Mouse (Mus musculus): ENCODE data around the gene Dld. TPM values are rescaled to one million over a fixed set of nuclear protein-coding genes. Genes with fewer than 3 reads are reported as not detected.

Dld gene
- polyA plus RNA-seq, 1 experiment from 2014 or later: 138 TPM

DNA sequence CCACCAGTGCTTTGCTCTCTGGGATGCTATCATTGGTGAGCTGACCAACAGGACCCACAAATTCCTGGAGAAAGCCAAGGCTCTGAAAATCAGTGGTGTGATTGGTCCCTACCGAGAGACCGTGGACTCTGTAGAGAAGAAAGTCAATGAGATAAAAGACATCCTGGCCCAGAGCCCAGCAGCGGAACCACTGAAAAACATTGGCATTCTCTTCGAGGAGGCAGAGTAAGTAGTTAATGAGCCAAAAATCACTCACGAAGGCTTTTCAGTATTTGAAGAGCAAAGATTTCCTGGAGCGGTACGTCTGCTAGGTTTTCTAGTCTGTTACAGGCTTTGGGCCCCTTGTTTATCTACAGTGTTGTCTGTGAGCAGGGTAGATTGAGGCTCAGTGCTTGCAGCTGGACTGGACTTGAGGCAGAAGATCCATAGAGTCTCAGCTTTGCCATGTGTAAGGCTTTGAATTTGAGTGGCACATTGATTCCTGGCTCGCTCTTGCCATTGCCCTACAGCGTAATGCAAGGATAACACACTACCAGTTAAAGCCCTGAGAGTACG, 32.8 kb downstream of the Dld start:
- H3K27me3 ChIP-seq: no peaks in the 10 kb centered on the region
- H3K4me3 ChIP-seq: no peak overlapping the region
- peaks cover 14% of the 10 kb centered on the region for H3K4me1 ChIP-seq
- no peak overlapping the region for H3K27ac ChIP-seq
- H3K4me2 ChIP-seq: no peak overlapping the region
- H3K9me3 ChIP-seq: peaks cover 9% of the 10 kb centered on the region; the same call in 1 of the 2 replicates
- no peak for ATAC-seq (ENCODE audit: insufficient number of reproducible peaks, insufficient read depth, low FRiP score, low TSS enrichment, low read depth)
- no peak overlapping the region for H3K9ac ChIP-seq
- H3K36me3 ChIP-seq: peaks cover 90% of the 10 kb centered on the region
- WGBS: 79% methylated on average over 10 of the region's 10 CpGs

- Histone ChIP-seq H3K36me3 (peaks cover 90% of the 10 kb centered on the region), H3K27ac (no peak overlapping the region), H3K4me3 (no peak overlapping the region), H3K4me2 (no peak overlapping the region), H3K27me3 (no peaks in the 10 kb centered on the region), H3K9me3 (peaks cover 9% of the 10 kb centered on the region; the same call in 1 of the 2 replicates), H3K9ac (no peak overlapping the region), H3K4me1 (peaks cover 14% of the 10 kb centered on the region)
- 92% methylated on average over 7 of the region's 7 CpGs for WGBS
- no peak for ATAC-seq (ENCODE audit: insufficient number of reproducible peaks, insufficient read depth, low FRiP score, low TSS enrichment, low read depth)
These were observed 33.4 kb downstream of the Dld start for GRCm38 (mm10) chr12:31317670-31318408.

- no peak overlapping the region for H3K9ac ChIP-seq
- no peak overlapping the region for H3K4me2 ChIP-seq
- H3K36me3 ChIP-seq: peaks cover 93% of the 10 kb centered on the region
- peaks cover 6% of the 10 kb centered on the region for H3K4me1 ChIP-seq
- H3K9me3 ChIP-seq: peaks cover 9% of the 10 kb centered on the region; the same call in 1 of the 2 replicates
- no peak overlapping the region for H3K4me3 ChIP-seq
- 66% methylated on average over 6 of the region's 6 CpGs for WGBS
- no peaks in the 10 kb centered on the region for H3K27me3 ChIP-seq
- H3K27ac ChIP-seq: no peak overlapping the region
- ATAC-seq (ENCODE audit: insufficient number of reproducible peaks, insufficient read depth, low FRiP score, low TSS enrichment, low read depth): no peak
These were observed 35.3 kb downstream of the Dld start for GRCm38 (mm10) chr12:31315961-31316360.

- no peak for ATAC-seq (ENCODE audit: insufficient number of reproducible peaks, insufficient read depth, low FRiP score, low TSS enrichment, low read depth)
- Histone ChIP-seq H3K4me3 (no peak overlapping the region), H3K9me3 (peaks cover 9% of the 10 kb centered on the region; the same call in 1 of the 2 replicates), H3K36me3 (peaks cover 95% of the 10 kb centered on the region), H3K4me2 (no peak overlapping the region), H3K27ac (no peak overlapping the region), H3K27me3 (no peaks in the 10 kb centered on the region), H3K9ac (no peak overlapping the region), H3K4me1 (no peaks in the 10 kb centered on the region)
- WGBS: 97% methylated on average over 7 of the region's 7 CpGs
These were observed 36.9 kb downstream of the Dld start for GRCm38 (mm10) chr12:31314310-31314709.

DNA sequence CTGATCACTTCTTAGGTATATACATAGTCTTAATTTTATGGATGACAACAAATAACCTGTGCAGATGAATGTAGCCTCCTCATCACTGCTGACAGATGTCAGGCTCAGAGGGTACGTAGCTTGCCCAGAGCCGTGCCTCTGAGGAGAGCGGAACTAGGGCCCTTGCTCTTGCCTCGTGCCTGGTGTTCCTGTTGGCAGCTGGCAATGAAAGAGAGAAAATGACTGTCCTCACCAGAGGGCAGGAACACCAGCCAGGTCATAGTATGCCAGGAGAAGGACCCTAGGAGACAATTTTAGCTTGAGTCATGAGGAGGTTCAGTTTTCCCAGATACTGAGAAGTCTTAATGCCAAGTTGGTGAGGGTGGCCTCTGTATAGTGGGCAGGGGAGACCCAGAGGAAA, 38.1 kb downstream of the Dld start:
- no peaks in the 10 kb centered on the region for H3K27me3 ChIP-seq
- no peak overlapping the region for H3K4me3 ChIP-seq
- no peak overlapping the region for H3K9ac ChIP-seq
- 89% methylated on average over 4 of the region's 4 CpGs for WGBS
- no peak for ATAC-seq (ENCODE audit: insufficient number of reproducible peaks, insufficient read depth, low FRiP score, low TSS enrichment, low read depth)
- H3K4me1 ChIP-seq: no peaks in the 10 kb centered on the region
- H3K27ac ChIP-seq: no peak overlapping the region
- H3K4me2 ChIP-seq: no peak overlapping the region
- peaks cover 9% of the 10 kb centered on the region; the same call in 1 of the 2 replicates for H3K9me3 ChIP-seq
- H3K36me3 ChIP-seq: peaks cover 94% of the 10 kb centered on the region

- no peak overlapping the region for H3K27ac ChIP-seq
- 89% methylated on average over 5 of the region's 5 CpGs for WGBS
- no peaks in the 10 kb centered on the region for H3K4me1 ChIP-seq
- H3K9me3 ChIP-seq: peaks cover 9% of the 10 kb centered on the region; the same call in 1 of the 2 replicates
- peaks cover 94% of the 10 kb centered on the region for H3K36me3 ChIP-seq
- no peak overlapping the region for H3K4me3 ChIP-seq
- no peak overlapping the region for H3K4me2 ChIP-seq
- no peak for ATAC-seq (ENCODE audit: insufficient number of reproducible peaks, insufficient read depth, low FRiP score, low TSS enrichment, low read depth)
- no peaks in the 10 kb centered on the region for H3K27me3 ChIP-seq
- no peak overlapping the region for H3K9ac ChIP-seq
These were observed 39.0 kb downstream of the Dld start for GRCm38 (mm10) chr12:31312281-31312680.

GRCm38 (mm10) chr12:31311671-31312265, 39.5 kb downstream of the Dld start:
- no peak overlapping the region for H3K27ac ChIP-seq
- H3K4me1 ChIP-seq: no peaks in the 10 kb centered on the region
- H3K27me3 ChIP-seq: no peaks in the 10 kb centered on the region
- H3K4me3 ChIP-seq: no peak overlapping the region
- ATAC-seq (ENCODE audit: insufficient number of reproducible peaks, insufficient read depth, low FRiP score, low TSS enrichment, low read depth): no peak
- H3K9ac ChIP-seq: no peak overlapping the region
- 83% methylated on average over 9 of the region's 9 CpGs for WGBS
- H3K9me3 ChIP-seq: peaks cover 9% of the 10 kb centered on the region; the same call in 1 of the 2 replicates
- peaks cover 96% of the 10 kb centered on the region for H3K36me3 ChIP-seq
- H3K4me2 ChIP-seq: no peak overlapping the region

DNA sequence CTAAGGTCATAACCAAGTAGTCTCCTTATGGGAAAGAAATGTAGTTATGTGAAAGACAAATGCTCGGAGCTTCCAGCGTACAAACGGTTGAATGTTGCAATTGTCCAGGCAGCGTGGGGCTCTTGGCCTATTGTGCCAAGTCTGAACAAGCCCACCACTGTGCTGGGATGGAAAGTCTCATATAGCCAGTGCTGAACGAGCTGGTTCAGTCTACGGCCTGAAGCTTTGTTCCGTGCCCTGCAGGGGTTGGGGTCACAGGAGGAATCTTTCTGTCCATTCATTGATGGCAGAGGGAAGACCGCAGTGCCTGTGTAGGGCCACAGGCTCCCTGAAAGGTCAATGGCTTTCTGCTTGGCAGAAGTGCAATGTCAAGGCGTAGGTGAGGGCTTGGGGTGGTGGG, 40.6 kb downstream of the Dld start:
- H3K4me2 ChIP-seq: no peak overlapping the region
- no peak overlapping the region for H3K27ac ChIP-seq
- no peak for ATAC-seq (ENCODE audit: insufficient number of reproducible peaks, insufficient read depth, low FRiP score, low TSS enrichment, low read depth)
- H3K9ac ChIP-seq: no peak overlapping the region
- H3K4me3 ChIP-seq: no peak overlapping the region
- peaks cover 9% of the 10 kb centered on the region; the same call in 1 of the 2 replicates for H3K9me3 ChIP-seq
- H3K4me1 ChIP-seq: peaks cover 4% of the 10 kb centered on the region
- H3K27me3 ChIP-seq: no peaks in the 10 kb centered on the region
- H3K36me3 ChIP-seq: peaks cover 96% of the 10 kb centered on the region
- 40% methylated on average over 9 of the region's 9 CpGs for WGBS

GRCm38 (mm10) chr12:31307756-31308155, 43.5 kb downstream of the Dld start:
- no peak overlapping the region for H3K9ac ChIP-seq
- no peak overlapping the region for H3K27ac ChIP-seq
- H3K36me3 ChIP-seq: peaks cover 97% of the 10 kb centered on the region
- H3K4me1 ChIP-seq: peaks cover 8% of the 10 kb centered on the region
- no peak for ATAC-seq (ENCODE audit: insufficient number of reproducible peaks, insufficient read depth, low FRiP score, low TSS enrichment, low read depth)
- no peak overlapping the region for H3K4me2 ChIP-seq
- no peaks in the 10 kb centered on the region for H3K27me3 ChIP-seq
- no peak overlapping the region for H3K4me3 ChIP-seq
- no peaks in the 10 kb centered on the region for H3K9me3 ChIP-seq
- WGBS: 95% methylated on average over 8 of the region's 8 CpGs

DNA sequence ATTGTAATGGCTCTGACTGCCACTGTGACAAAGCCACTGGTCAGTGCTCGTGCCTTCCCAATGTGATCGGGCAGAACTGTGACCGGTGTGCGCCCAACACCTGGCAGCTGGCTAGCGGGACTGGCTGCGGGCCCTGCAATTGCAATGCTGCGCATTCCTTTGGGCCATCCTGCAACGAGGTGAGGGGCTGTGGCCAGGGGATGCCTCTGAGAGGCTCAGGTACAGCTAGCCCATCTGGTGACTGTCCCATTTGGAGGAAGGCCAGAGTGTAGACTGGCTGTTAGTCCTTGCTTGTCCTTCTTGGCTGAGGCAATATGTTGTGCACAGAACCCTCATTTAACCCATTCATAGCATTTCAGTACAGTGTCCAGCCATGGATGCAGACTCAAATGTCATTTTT, 44.2 kb downstream of the Dld start:
- WGBS: 93% methylated on average over 8 of the region's 8 CpGs
- ATAC-seq (ENCODE audit: insufficient number of reproducible peaks, insufficient read depth, low FRiP score, low TSS enrichment, low read depth): no peak; the same call in 1 of the 2 replicates
- H3K36me3 ChIP-seq: peaks cover 97% of the 10 kb centered on the region
- no peaks in the 10 kb centered on the region for H3K27me3 ChIP-seq
- H3K4me1 ChIP-seq: peaks cover 8% of the 10 kb centered on the region
- H3K9me3 ChIP-seq: no peaks in the 10 kb centered on the region
- no peak overlapping the region for H3K4me2 ChIP-seq
- no peak overlapping the region for H3K9ac ChIP-seq
- H3K4me3 ChIP-seq: no peak overlapping the region
- H3K27ac ChIP-seq: no peak overlapping the region

GRCm38 (mm10) chr12:31306075-31306675, 45.1 kb downstream of the Dld start:
- H3K4me1 ChIP-seq: peaks cover 8% of the 10 kb centered on the region
- ATAC-seq (ENCODE audit: insufficient number of reproducible peaks, insufficient read depth, low FRiP score, low TSS enrichment, low read depth): no peak
- no peak overlapping the region for H3K4me3 ChIP-seq
- 59% methylated on average over 5 of the region's 5 CpGs for WGBS
- H3K27me3 ChIP-seq: no peaks in the 10 kb centered on the region
- H3K9me3 ChIP-seq: no peaks in the 10 kb centered on the region
- no peak overlapping the region for H3K9ac ChIP-seq
- H3K27ac ChIP-seq: no peak overlapping the region
- no peak overlapping the region for H3K4me2 ChIP-seq
- peaks cover 98% of the 10 kb centered on the region for H3K36me3 ChIP-seq

All from embryonic facial prominence, embryonic 13.5 days (tissue).